Mouse (Mus musculus) right cerebral cortex, adult 18-20 months (tissue): ENCODE results near the gene Elk4.

Source experiments
- DNase-seq: peaks from one replicate; pipeline ENCODE4 v3.0.0; 2022; ENCODE audit warnings: mixed read lengths

The Elk4 gene

GRCm38 (mm10) chr1:131989476-131989875, 17.9 kb upstream of the Elk4 start:
- no peak for DNase-seq

GRCm38 (mm10) chr1:131990083-131990760, 17.2 kb upstream of the Elk4 start:
- DNase-seq: no peak

- no peak for DNase-seq
Observed at GRCm38 (mm10) chr1:131992561-131993001, 14.8 kb upstream of the Elk4 start.

- no peak for DNase-seq
Observed at GRCm38 (mm10) chr1:131993169-131994040, 14.0 kb upstream of the Elk4 start.

GRCm38 (mm10) chr1:131995062-131995461, 12.3 kb upstream of the Elk4 start:
- DNase-seq: peak; percentile 29

- no peak for DNase-seq
Observed at GRCm38 (mm10) chr1:132000506-132000905, 6.9 kb upstream of the Elk4 start.

- no peak for DNase-seq
Observed at GRCm38 (mm10) chr1:132001880-132002330, 5.5 kb upstream of the Elk4 start.

GRCm38 (mm10) chr1:132003111-132003510, 4.3 kb upstream of the Elk4 start:
- DNase-seq: no peak

- DNase-seq: no peak
Observed at GRCm38 (mm10) chr1:132003817-132004216, 3.6 kb upstream of the Elk4 start.

- DNase-seq: no peak
Observed at GRCm38 (mm10) chr1:132004574-132005180, 2.7 kb upstream of the Elk4 start.

- DNase-seq: no peak
Observed at GRCm38 (mm10) chr1:132005466-132005865, 1.9 kb upstream of the Elk4 start.

GRCm38 (mm10) chr1:132006046-132006445, 1.4 kb upstream of the Elk4 start:
- no peak for DNase-seq

GRCm38 (mm10) chr1:132006721-132007120, 686 bp upstream of the Elk4 start:
- no peak for DNase-seq

- DNase-seq: peak; percentile 85
Observed at GRCm38 (mm10) chr1:132007828-132008827, 721 bp downstream of the Elk4 start.

GRCm38 (mm10) chr1:132008881-132009644, 1.7 kb downstream of the Elk4 start:
- DNase-seq: no peak

- peak; percentile 11 for DNase-seq
Observed at GRCm38 (mm10) chr1:132010632-132011501, 3.5 kb downstream of the Elk4 start.

- no peak for DNase-seq
Observed at GRCm38 (mm10) chr1:132011785-132012184, 4.4 kb downstream of the Elk4 start.

- DNase-seq: no peak
Observed at GRCm38 (mm10) chr1:132012861-132013260, 5.5 kb downstream of the Elk4 start.

GRCm38 (mm10) chr1:132014800-132015199, 7.4 kb downstream of the Elk4 start:
- DNase-seq: no peak

- no peak for DNase-seq
Observed at GRCm38 (mm10) chr1:132016691-132017090, 9.3 kb downstream of the Elk4 start.
